Mouse (Mus musculus) thymus, adult 2 months (tissue): ENCODE results near the gene Kcnab1.

Experiments
- CTCF ChIP-seq: fragments of 200-500 bp; IDR thresholded peaks from 2 replicates; pipeline ENCODE4 v1.5.1; 2012; ENCODE audit warnings: mild to moderate bottlenecking, control low read depth, low read length, moderate library complexity, borderline replicate concordance; ENCODE audit not compliant: control insufficient read depth, poor library complexity, insufficient read depth; ENCODE audit errors: extremely low read depth
- POLR2A ChIP-seq: fragments of 200-500 bp; IDR thresholded peaks from 2 replicates; pipeline ENCODE4 v1.6.1; 2012; ENCODE audit warnings: mild to moderate bottlenecking, low read length, control low read depth, moderate library complexity; ENCODE audit not compliant: control insufficient read depth, poor library complexity, insufficient read depth; ENCODE audit errors: extremely low read depth

DNA sequence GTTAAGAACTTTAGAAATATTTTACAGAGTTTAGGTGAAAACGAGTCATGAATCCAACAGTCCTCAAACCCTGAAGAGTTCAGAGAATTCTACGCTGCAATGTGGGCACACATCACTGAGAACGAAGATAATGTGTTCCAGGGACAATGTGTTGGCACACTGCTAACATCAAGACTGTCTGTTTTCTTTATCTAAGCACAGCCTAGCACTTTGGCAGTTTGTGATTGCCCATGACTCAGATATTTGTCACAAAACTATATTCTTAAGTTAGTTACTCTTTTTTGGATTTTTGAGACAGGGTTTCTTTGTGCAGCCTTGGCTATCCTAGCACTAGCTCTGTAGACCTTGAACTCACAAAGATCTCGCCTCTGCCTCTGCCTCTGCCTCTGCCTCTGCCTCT lies 151.3 kb downstream of the Kcnab1 start:
- TF ChIP-seq CTCF (no peak), POLR2A (no peak)
